Comparison of ENCODE assay signal across 8 mouse cellular contexts in the genomic region with DNA sequence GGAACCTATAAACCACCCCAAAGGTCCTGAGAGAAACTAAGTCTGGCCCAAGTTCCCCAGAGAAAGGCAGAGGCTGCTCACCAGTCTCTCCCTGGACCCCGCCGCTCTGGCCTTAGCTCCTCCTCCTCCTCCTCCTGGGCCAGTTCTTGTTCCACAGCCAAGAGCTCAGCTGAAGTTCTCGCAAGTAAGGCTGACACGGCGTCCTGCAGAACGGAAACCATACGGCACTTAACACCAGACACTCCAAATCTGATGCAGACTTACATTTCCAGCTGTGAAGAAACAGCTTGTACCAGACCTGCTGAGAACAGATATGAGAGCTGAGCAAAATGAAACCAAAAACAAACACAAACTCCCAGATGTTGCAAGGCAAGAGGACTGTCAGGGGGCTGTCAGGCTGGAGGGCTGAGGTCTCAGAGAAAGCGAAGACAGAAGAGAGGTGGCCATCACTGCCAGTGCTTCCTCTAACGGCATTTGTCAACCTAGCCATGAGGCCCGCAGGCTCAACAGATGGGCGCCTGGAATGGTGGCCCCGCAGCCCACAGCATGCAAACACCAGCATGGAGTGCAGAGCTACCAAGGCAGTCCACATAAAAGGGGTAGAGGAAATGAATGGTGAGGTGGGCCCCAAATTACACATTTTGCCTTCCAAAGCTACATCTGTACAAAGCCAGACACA. TPM values are rescaled to one million over a fixed set of nuclear protein-coding genes. Genes with fewer than 3 reads are reported as not detected.
DNase-seq lines count a peak whose midpoint lies in the region; ATAC-seq lines count a peak whose summit lies in the region.
"Had no signal": no experiment of that assay in that cellular context is flagged by ENCODE, and none has a peak within 500 bp of the region (broad histone marks: within the 10 kb centered on the region; RNA-seq: fewer than 3 reads in every experiment).

No protein-coding gene starts in this region.

- intact Hi-C loops in left cerebral cortex, postnatal 10 days (cut with DNase I) = no loop called here

- peak overlapping the region; percentile 42 for H3K9ac ChIP-seq in embryonic facial prominence, embryonic 14.5 days (ENCODE audit: low read depth, low read length)
- H3K9ac ChIP-seq in heart, embryonic 13.5 days = peak overlapping the region; percentile 13; the same call in 1 of the 2 replicates
- no peak overlapping the region for H3K9ac ChIP-seq in limb, embryonic 11.5 days (ENCODE audit: low read length)
- H3K9ac ChIP-seq: neural tube, embryonic 12.5 days had no signal

- peaks cover 66% of the 10 kb centered on the region for H3K36me3 ChIP-seq in embryonic facial prominence, embryonic 14.5 days (ENCODE audit: control insufficient read depth, insufficient read depth, low read length)
- H3K36me3 ChIP-seq in heart, embryonic 13.5 days = peaks cover 83% of the 10 kb centered on the region
- H3K36me3 ChIP-seq in limb, embryonic 11.5 days (ENCODE audit: control insufficient read depth, insufficient read depth, low read length) = peaks cover 10% of the 10 kb centered on the region

- H3K4me1 ChIP-seq in embryonic facial prominence, embryonic 14.5 days (ENCODE audit: control insufficient read depth, insufficient read depth, low read length) = peaks cover 21% of the 10 kb centered on the region
- peaks cover 23% of the 10 kb centered on the region for H3K4me1 ChIP-seq in heart, embryonic 13.5 days
- peaks cover 17% of the 10 kb centered on the region for H3K4me1 ChIP-seq in limb, embryonic 11.5 days (ENCODE audit: control insufficient read depth, insufficient read depth, low read length)
- H3K4me1 ChIP-seq: neural tube, embryonic 12.5 days had no signal

- DNase-seq in left cerebral cortex, postnatal 10 days (ENCODE audit: extremely low spot score in 1 of 2, low spot score in 2 of 2) = peak; percentile 29 to 73
- no peak for DNase-seq in left cerebral cortex, adult 8-10 months (ENCODE audit: low spot score in 2 of 2)
- peak; percentile 83 for DNase-seq in embryonic facial prominence, embryonic 14.5 days (ENCODE audit: low spot score)
- DNase-seq in limb, embryonic 11.5 days (ENCODE audit: low spot score) = peak; percentile 59
- peak; percentile 52 for DNase-seq in thymus, postnatal 4 days

- H3K4me2 ChIP-seq in embryonic facial prominence, embryonic 14.5 days (ENCODE audit: low read depth, low read length) = peak overlapping the region; percentile 49
- H3K4me2 ChIP-seq in heart, embryonic 13.5 days = peak overlapping the region; percentile 53
- H3K4me2 ChIP-seq in limb, embryonic 11.5 days (ENCODE audit: low read depth, severe bottlenecking) = peak overlapping the region; percentile 36
- H3K4me2 ChIP-seq: neural tube, embryonic 12.5 days had no signal

- no peaks in the 10 kb centered on the region for H3K27me3 ChIP-seq in embryonic facial prominence, embryonic 14.5 days (replicated peaks; ENCODE audit: control insufficient read depth, insufficient read depth, low read length)
- no peaks in the 10 kb centered on the region for H3K27me3 ChIP-seq in heart, embryonic 13.5 days (replicated peaks)
- no peaks in the 10 kb centered on the region for H3K27me3 ChIP-seq in limb, embryonic 11.5 days (ENCODE audit: control insufficient read depth, insufficient read depth, low read length)
- H3K27me3 ChIP-seq: neural tube, embryonic 12.5 days had no signal

- 43% methylated on average over 12 of the region's 12 CpGs for WGBS in embryonic facial prominence, embryonic 14.5 days
- WGBS in heart, embryonic 13.5 days = 39% methylated on average over 12 of the region's 12 CpGs
- WGBS in limb, embryonic 11.5 days = 24% methylated on average over 12 of the region's 12 CpGs

- peak overlapping the region; percentile 86 for H3K27ac ChIP-seq in embryonic facial prominence, embryonic 14.5 days (replicated peaks; ENCODE audit: low read depth, low read length)
- H3K27ac ChIP-seq in heart, embryonic 13.5 days (replicated peaks) = peak overlapping the region; percentile 81
- H3K27ac ChIP-seq in limb, embryonic 11.5 days (replicated peaks; ENCODE audit: low read depth, low read length) = peak overlapping the region; percentile 74
- H3K27ac ChIP-seq: neural tube, embryonic 12.5 days had no signal

- no peaks in the 10 kb centered on the region for H3K9me3 ChIP-seq in embryonic facial prominence, embryonic 14.5 days (ENCODE audit: control insufficient read depth, low read length)
- H3K9me3 ChIP-seq in heart, embryonic 13.5 days = no peaks in the 10 kb centered on the region
- no peaks in the 10 kb centered on the region for H3K9me3 ChIP-seq in limb, embryonic 11.5 days (ENCODE audit: control insufficient read depth, low read length)
- H3K9me3 ChIP-seq: neural tube, embryonic 12.5 days had no signal

- peak overlapping the region; percentile 15 for H3K4me3 ChIP-seq in embryonic facial prominence, embryonic 14.5 days (ENCODE audit: low read depth, low read length)
- H3K4me3 ChIP-seq in heart, embryonic 13.5 days = peak overlapping the region; percentile 20
- H3K4me3 ChIP-seq in limb, embryonic 11.5 days (ENCODE audit: low read depth, low read length) = no peak overlapping the region
- H3K4me3 ChIP-seq: neural tube, embryonic 12.5 days had no signal

- ATAC-seq in embryonic facial prominence, embryonic 14.5 days (ENCODE audit: low read depth) = peak; percentile 77
- no peak for ATAC-seq in heart, embryonic 13.5 days (ENCODE audit: extremely low read depth, insufficient number of reproducible peaks, low FRiP score, low TSS enrichment)
- peak; percentile 40; the same call in 1 of the 2 replicates for ATAC-seq in limb, embryonic 11.5 days (ENCODE audit: insufficient number of reproducible peaks, low FRiP score, low TSS enrichment, low read depth)
- peak; percentile 79 for ATAC-seq in megakaryocyte progenitor cell, adult 5-6 weeks (replicated peaks; ENCODE audit: poor library complexity)

RNA-seq across cellular contexts. Expression of a gene that starts 27.7 kb away (rescaled TPM):
- total RNA-seq in left cerebral cortex, postnatal 10 days (2021) = under 1 TPM in 1 of 2 experiments, not detected in 1; 0.34 TPM
- 1 to 10 TPM in 3 of 4 experiments, under 1 TPM in 1; 0.39 to 2.4 (median 1.5) TPM for total RNA-seq in left cerebral cortex, adult 8-10 months (2022)
- polyA plus RNA-seq in embryonic facial prominence, embryonic 14.5 days (2014; fragmentation: Nextera tagmentation; extraction: Ambion mirVana) = not detected in 2 replicates
- polyA plus RNA-seq in heart, embryonic 13.5 days (2015; fragmentation: Nextera tagmentation; extraction: Ambion mirVana) = not detected in 2 replicates
- polyA plus RNA-seq in limb, embryonic 11.5 days (2014; fragmentation: Nextera tagmentation; extraction: Ambion mirVana) = not detected in 2 replicates
- not detected in 2 replicates for total RNA-seq in megakaryocyte progenitor cell, adult 5-6 weeks (2015)
- not detected in 2 replicates for total RNA-seq in megakaryocyte progenitor cell, adult 5-6 weeks (2017)
- polyA plus RNA-seq: neural tube, embryonic 12.5 days had no signal

RNA-seq across cellular contexts. Expression of a gene that starts 30.0 kb away (rescaled TPM):
- not detected for total RNA-seq in left cerebral cortex, postnatal 10 days (2021)
- total RNA-seq in left cerebral cortex, adult 8-10 months (2022) = not detected
- polyA plus RNA-seq in embryonic facial prominence, embryonic 14.5 days (2014; fragmentation: Nextera tagmentation; extraction: Ambion mirVana) = not detected in 2 replicates
- polyA plus RNA-seq in heart, embryonic 13.5 days (2015; fragmentation: Nextera tagmentation; extraction: Ambion mirVana) = not detected in 2 replicates
- not detected in 2 replicates for polyA plus RNA-seq in limb, embryonic 11.5 days (2014; fragmentation: Nextera tagmentation; extraction: Ambion mirVana)
- total RNA-seq in megakaryocyte progenitor cell, adult 5-6 weeks (2015) = not detected in 2 replicates
- total RNA-seq in megakaryocyte progenitor cell, adult 5-6 weeks (2017) = not detected in 2 replicates
- polyA plus RNA-seq: neural tube, embryonic 12.5 days had no signal

Comparison
In these comparisons a context has a peak if more than half of its experiments do, and no peak if none do; other contexts are left out.
1. DNase-seq: peak in left cerebral cortex, postnatal 10 days (2 of 2), embryonic facial prominence, embryonic 14.5 days (single experiment), limb, embryonic 11.5 days (single experiment) and thymus, postnatal 4 days (single experiment); none in left cerebral cortex, adult 8-10 months (0 of 2).
2. Peak in every context shown above with its lines, with median percentiles within 50 percentile points of each other: H3K27ac ChIP-seq and H3K4me2 ChIP-seq.